In genomic region chr3:96669727-96670468, GRCm38 (mm10) we compare ENCODE assay signal across 8 mouse cellular contexts. TPM values are rescaled to one million over a fixed set of nuclear protein-coding genes. Genes with fewer than 3 reads are reported as not detected.
A peak's percentile ranks its signal among the peaks of the same experiment; 100 is the strongest.
DNase-seq lines count a peak whose midpoint lies in the region; ATAC-seq lines count a peak whose summit lies in the region.

Gene Ankrd35, plus strand, starts transcription at chr3:96670131.

- 5% methylated on average over 35 of the region's 35 CpGs for WGBS in hindbrain, embryonic 13.5 days

- ATAC-seq in hindbrain, embryonic 13.5 days (ENCODE audit: low FRiP score), result peak; percentile 90

- peak; percentile 97 for DNase-seq in R1 (ENCODE audit: low read depth, low spot score)
- DNase-seq in cerebellum, postnatal 14 days, result peak; percentile 83 to 89
- peak; percentile 54 to 56 for DNase-seq in frontal cortex, postnatal 14 days (ENCODE audit: low spot score in 2 of 2)
- peak; percentile 61 to 66 for DNase-seq in layer of hippocampus, postnatal 14 days (ENCODE audit: low spot score in 2 of 2)
- peak; percentile 91 for DNase-seq in lung, postnatal 10 days
- DNase-seq in ovary, postnatal 36 days (ENCODE audit: low spot score), result peak; percentile 74
- DNase-seq in thymus, postnatal 25 days, result peak; percentile 79

- no peak within 1 kb of the TSS for H3K27ac ChIP-seq in hindbrain, embryonic 13.5 days

- peaks cover 2% of the 10 kb centered on the region; the same call in 1 of the 2 replicates for H3K4me1 ChIP-seq in hindbrain, embryonic 13.5 days (replicated peaks)

- H3K4me2 ChIP-seq in hindbrain, embryonic 13.5 days, result peak within 1 kb of the TSS; percentile 70

- H3K27me3 ChIP-seq in hindbrain, embryonic 13.5 days, result peaks cover 20% of the 10 kb centered on the region

- peak within 1 kb of the TSS; percentile 46 for H3K4me3 ChIP-seq in hindbrain, embryonic 13.5 days

- H3K9ac ChIP-seq in hindbrain, embryonic 13.5 days, result peak within 1 kb of the TSS; percentile 59; the same call in 1 of the 2 replicates

- no peaks in the 10 kb centered on the region for H3K36me3 ChIP-seq in hindbrain, embryonic 13.5 days

- H3K9me3 ChIP-seq in hindbrain, embryonic 13.5 days, result no peaks in the 10 kb centered on the region

RNA-seq across cellular contexts. Expression of gene Ankrd35, which starts in this region (rescaled TPM):
- 0.84 and 0.89 TPM in 2 replicates for polyA plus RNA-seq in hindbrain, embryonic 13.5 days (2015; fragmentation: Nextera tagmentation; extraction: Ambion mirVana)
- total RNA-seq in layer of hippocampus, postnatal 14 days (2021), result 1 to 10 TPM; 6.4 to 6.5 TPM

Comparison
In these comparisons a context has a peak if more than half of its experiments do, and no peak if none do; other contexts are left out.
1. Peak in ATAC-seq, H3K4me3 ChIP-seq, H3K9ac ChIP-seq and H3K4me2 ChIP-seq in hindbrain, embryonic 13.5 days; RNA of the gene not detected or under 1 TPM.